Mouse (Mus musculus) lung, postnatal 0 days (tissue): ENCODE measurements at regions not wholly inside any gene's neighbourhood (a gene's known extent, or its start where the extent isn't known, plus 50 kb on each side); places are given as distances from the start of the nearest gene placed in this dataset.
"Not testable (repeated sequence)": the region's sequence is repeated elsewhere in the genome, so short reads cannot be mapped to it uniquely, and the experiment has no call there.

ENCODE experiments used
- ATAC-seq: fragments of 200-750 bp; cut with Nextera tagmentation; 2 replicates; pipeline ENCODE4 v1.8.0; 2017; ENCODE audit warnings: moderate library complexity
- DNase-seq: peaks from one replicate; pipeline ENCODE4 v3.0.0-alpha.2; 2016; ENCODE audit warnings: low spot score
- H3K27ac ChIP-seq: fragments of 300-500 bp; sonication (generic); 2 replicates; pipeline ENCODE4 v1.5.1; 2014; ENCODE audit warnings: antibody characterized with exemption, mild to moderate bottlenecking, low read length, mixed read lengths
- H3K27me3 ChIP-seq: fragments of 300-500 bp; sonication (generic); replicated peaks from 2 replicates; pipeline ENCODE4 v1.6.1; 2014; ENCODE audit warnings: low read length, mixed read lengths; ENCODE audit not compliant: insufficient read depth
- H3K36me3 ChIP-seq: fragments of 300-500 bp; sonication (generic); 2 replicates; pipeline ENCODE4 v1.6.1; 2014; ENCODE audit warnings: low read length, mixed read lengths; ENCODE audit not compliant: insufficient read depth
- H3K4me1 ChIP-seq: fragments of 300-500 bp; sonication (generic); 2 replicates; pipeline ENCODE4 v1.6.1; 2014; ENCODE audit warnings: antibody characterized with exemption, low read depth, low read length, mixed read lengths; ENCODE audit not compliant: insufficient read depth
- H3K4me2 ChIP-seq: fragments of 300-500 bp; sonication (generic); replicated peaks from 2 replicates; pipeline ENCODE4 v1.6.1; 2014; ENCODE audit warnings: low read depth, mild to moderate bottlenecking, low read length, moderate library complexity, mixed read lengths
- H3K4me3 ChIP-seq: fragments of 300-500 bp; sonication (generic); 2 replicates; pipeline ENCODE4 v1.5.1; 2014; ENCODE audit warnings: low read depth, low read length
- H3K9ac ChIP-seq: fragments of 300-500 bp; sonication (generic); replicated peaks from 2 replicates; pipeline ENCODE4 v1.6.1; 2014; ENCODE audit warnings: low read depth, mild to moderate bottlenecking
- H3K9me3 ChIP-seq: fragments of 300-500 bp; sonication (generic); 2 replicates; pipeline ENCODE4 v1.6.1; 2016; ENCODE audit warnings: low read length, mixed read lengths
- CTCF ChIP-seq: IDR thresholded peaks from 2 replicates; pipeline ENCODE4 v1.5.1; 2016; ENCODE audit warnings: antibody characterized with exemption, mild to moderate bottlenecking
- EP300 ChIP-seq: IDR thresholded peaks from 2 replicates; pipeline ENCODE4 v1.6.1; 2016; ENCODE audit warnings: antibody characterized with exemption, mild to moderate bottlenecking, control low read depth
- WGBS: fragments of 180-500 bp; shearing (Covaris S2); extraction: QIAGEN DNeasy Blood & Tissue Kit; methylation state at CpG from one replicate; pipeline ENCODE4 v1.1.7; 2014; 5-methylcytosine and 5-hydroxymethylcytosine counted together

GRCm38 (mm10) chr2:128295726-128296234, 169.9 kb downstream of the Bcl2l11 start:
- H3K9ac ChIP-seq: no peak overlapping the region
- TF ChIP-seq CTCF (no peak), EP300 (no peak)
- ATAC-seq (no peak), DNase-seq (no peak)
- 63% methylated on average over 3 of the region's 3 CpGs for WGBS
- no peaks in the 10 kb centered on the region for H3K4me1 ChIP-seq
- no peaks in the 10 kb centered on the region for H3K9me3 ChIP-seq
- no peaks in the 10 kb centered on the region for H3K27me3 ChIP-seq
- no peak overlapping the region for H3K27ac ChIP-seq
- H3K4me3 ChIP-seq: no peak overlapping the region
- no peak overlapping the region for H3K4me2 ChIP-seq
- no peaks in the 10 kb centered on the region for H3K36me3 ChIP-seq

- not testable (repeated sequence) for H3K36me3 ChIP-seq, DNase-seq, ATAC-seq, H3K4me1 ChIP-seq, H3K27ac ChIP-seq, H3K4me3 ChIP-seq, H3K9me3 ChIP-seq, H3K4me2 ChIP-seq, H3K9ac ChIP-seq, H3K27me3 ChIP-seq
- WGBS: 64% methylated on average over 5 of the region's 5 CpGs
These were observed 170.6 kb downstream of the Bcl2l11 start for GRCm38 (mm10) chr2:128296423-128296822.

GRCm38 (mm10) chr2:128296897-128297296, 171.1 kb downstream of the Bcl2l11 start:
- no peaks in the 10 kb centered on the region for H3K27me3 ChIP-seq
- H3K27ac ChIP-seq: no peak overlapping the region
- no peaks in the 10 kb centered on the region for H3K36me3 ChIP-seq
- no peak overlapping the region for H3K9ac ChIP-seq
- H3K9me3 ChIP-seq: no peaks in the 10 kb centered on the region
- H3K4me1 ChIP-seq: no peaks in the 10 kb centered on the region; the same call in 1 of the 2 replicates
- TF ChIP-seq EP300 (no peak), CTCF (no peak)
- H3K4me3 ChIP-seq: no peak overlapping the region
- H3K4me2 ChIP-seq: no peak overlapping the region
- 17% methylated on average over 5 of the region's 5 CpGs for whole genome bisulfite sequencing
- DNase-seq (peak; percentile 72), ATAC-seq (0 out of 2 replicates have a peak, but pooled peaks have one; percentile 19)

GRCm38 (mm10) chr2:128297821-128298220, 172.0 kb downstream of the Bcl2l11 start:
- H3K9ac ChIP-seq: no peak overlapping the region
- H3K4me1 ChIP-seq: no peaks in the 10 kb centered on the region; the same call in 1 of the 2 replicates
- 0 out of 2 replicates have a peak overlapping the region, but pooled peaks have one; percentile 6 for H3K27ac ChIP-seq
- WGBS: 41% methylated on average over 5 of the region's 5 CpGs
- ATAC-seq (peak; percentile 89), DNase-seq (peak; percentile 90)
- no peaks in the 10 kb centered on the region for H3K9me3 ChIP-seq
- no peaks in the 10 kb centered on the region for H3K27me3 ChIP-seq
- H3K4me3 ChIP-seq: no peak overlapping the region
- no peak overlapping the region for H3K4me2 ChIP-seq
- TF ChIP-seq EP300: peak; percentile 92
- no peak for TF ChIP-seq CTCF
- no peaks in the 10 kb centered on the region for H3K36me3 ChIP-seq

- no peaks in the 10 kb centered on the region for H3K9me3 ChIP-seq
- no peaks in the 10 kb centered on the region for H3K36me3 ChIP-seq
- 60% methylated on average over 8 of the region's 8 CpGs for WGBS
- DNase-seq (no peak), ATAC-seq (no peak)
- no peaks in the 10 kb centered on the region for H3K27me3 ChIP-seq
- no peak overlapping the region for H3K9ac ChIP-seq
- no peak overlapping the region for H3K27ac ChIP-seq
- no peak overlapping the region for H3K4me3 ChIP-seq
- H3K4me1 ChIP-seq: no peaks in the 10 kb centered on the region; the same call in 1 of the 2 replicates
- TF ChIP-seq CTCF: no peak
- TF ChIP-seq EP300: no peak
- H3K4me2 ChIP-seq: no peak overlapping the region
These were observed 173.2 kb downstream of the Bcl2l11 start for GRCm38 (mm10) chr2:128298996-128299395.

- H3K9me3 ChIP-seq: no peaks in the 10 kb centered on the region
- ATAC-seq (no peak), DNase-seq (no peak)
- WGBS: 19% methylated on average over 8 of the region's 8 CpGs
- no peak for TF ChIP-seq EP300
- no peak for TF ChIP-seq CTCF
- no peaks in the 10 kb centered on the region for H3K36me3 ChIP-seq
- H3K9ac ChIP-seq: no peak overlapping the region
- no peak overlapping the region for H3K27ac ChIP-seq
- no peaks in the 10 kb centered on the region; the same call in 1 of the 2 replicates for H3K4me1 ChIP-seq
- H3K27me3 ChIP-seq: no peaks in the 10 kb centered on the region
- no peak overlapping the region for H3K4me3 ChIP-seq
- H3K4me2 ChIP-seq: no peak overlapping the region
These were observed 175.9 kb downstream of the Bcl2l11 start for GRCm38 (mm10) chr2:128301709-128302108.
